Mouse (Mus musculus) lung, postnatal 0 days (tissue): ENCODE measurements around the gene Cnga1. TPM values are rescaled to one million over a fixed set of nuclear protein-coding genes. Genes with fewer than 3 reads are reported as not detected.
A peak's percentile ranks its signal among the peaks of the same experiment; 100 is the strongest.

Experiments
- ATAC-seq: fragments of 200-750 bp; cut with Nextera tagmentation; 2 replicates; pipeline ENCODE4 v1.8.0; 2017; ENCODE audit warnings: moderate library complexity
- DNase-seq: peaks from one replicate; pipeline ENCODE4 v3.0.0-alpha.2; 2016; ENCODE audit warnings: low spot score
- H3K27ac ChIP-seq: fragments of 300-500 bp; sonication (generic); 2 replicates; pipeline ENCODE4 v1.5.1; 2014; ENCODE audit warnings: antibody characterized with exemption, mild to moderate bottlenecking, low read length, mixed read lengths
- H3K27me3 ChIP-seq: fragments of 300-500 bp; sonication (generic); replicated peaks from 2 replicates; pipeline ENCODE4 v1.6.1; 2014; ENCODE audit warnings: low read length, mixed read lengths; ENCODE audit not compliant: insufficient read depth
- H3K36me3 ChIP-seq: fragments of 300-500 bp; sonication (generic); 2 replicates; pipeline ENCODE4 v1.6.1; 2014; ENCODE audit warnings: low read length, mixed read lengths; ENCODE audit not compliant: insufficient read depth
- H3K4me1 ChIP-seq: fragments of 300-500 bp; sonication (generic); 2 replicates; pipeline ENCODE4 v1.6.1; 2014; ENCODE audit warnings: antibody characterized with exemption, low read depth, low read length, mixed read lengths; ENCODE audit not compliant: insufficient read depth
- H3K4me2 ChIP-seq: fragments of 300-500 bp; sonication (generic); replicated peaks from 2 replicates; pipeline ENCODE4 v1.6.1; 2014; ENCODE audit warnings: low read depth, mild to moderate bottlenecking, low read length, moderate library complexity, mixed read lengths
- H3K4me3 ChIP-seq: fragments of 300-500 bp; sonication (generic); 2 replicates; pipeline ENCODE4 v1.5.1; 2014; ENCODE audit warnings: low read depth, low read length
- H3K9ac ChIP-seq: fragments of 300-500 bp; sonication (generic); replicated peaks from 2 replicates; pipeline ENCODE4 v1.6.1; 2014; ENCODE audit warnings: low read depth, mild to moderate bottlenecking
- H3K9me3 ChIP-seq: fragments of 300-500 bp; sonication (generic); 2 replicates; pipeline ENCODE4 v1.6.1; 2016; ENCODE audit warnings: low read length, mixed read lengths
- CTCF ChIP-seq: IDR thresholded peaks from 2 replicates; pipeline ENCODE4 v1.5.1; 2016; ENCODE audit warnings: antibody characterized with exemption, mild to moderate bottlenecking
- EP300 ChIP-seq: IDR thresholded peaks from 2 replicates; pipeline ENCODE4 v1.6.1; 2016; ENCODE audit warnings: antibody characterized with exemption, mild to moderate bottlenecking, control low read depth
- WGBS: fragments of 180-500 bp; shearing (Covaris S2); extraction: QIAGEN DNeasy Blood & Tissue Kit; methylation state at CpG from one replicate; pipeline ENCODE4 v1.1.7; 2014; 5-methylcytosine and 5-hydroxymethylcytosine counted together
- polyA plus RNA-seq: library from polyadenylated mRNA; unstranded; fragments of >200 nt; fragmentation: Nextera tagmentation; extraction: Ambion mirVana; gene quantifications from 2 replicates; pipeline ENCODE4 v1.2.1, GENCODE M21; 2015

Gene Cnga1
- polyA plus RNA-seq, 1 experiment from 2014 or later = not detected

DNA sequence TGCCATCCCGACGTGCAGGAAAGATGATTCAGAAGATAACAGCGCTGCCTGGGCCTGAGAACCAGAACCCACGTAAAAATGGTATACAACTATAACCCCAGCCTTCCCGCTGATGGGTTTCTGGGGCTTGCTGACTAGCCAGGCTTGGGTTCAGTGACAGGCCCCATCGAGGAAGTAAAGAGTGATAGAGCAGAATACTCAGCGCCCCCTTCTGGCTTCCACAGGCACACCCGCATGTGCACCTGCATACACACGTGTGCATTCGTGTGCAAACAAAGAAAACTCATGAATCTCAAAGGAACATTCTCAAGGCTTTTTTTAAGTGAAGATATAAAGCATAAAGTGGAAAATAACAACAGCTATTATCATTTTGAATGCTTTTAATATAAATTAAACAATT, 2.1 kb upstream of the Cnga1 start:
- TF ChIP-seq EP300 (no peak), CTCF (peak; percentile 41)
- no peak for ATAC-seq
- Histone ChIP-seq H3K9ac (no peak overlapping the region), H3K4me1 (no peaks in the 10 kb centered on the region), H3K27me3 (no peaks in the 10 kb centered on the region), H3K9me3 (no peaks in the 10 kb centered on the region), H3K27ac (no peak overlapping the region), H3K4me2 (no peak overlapping the region), H3K4me3 (no peak overlapping the region), H3K36me3 (no peaks in the 10 kb centered on the region)
- 33% methylated on average over 10 of the region's 10 CpGs for WGBS
- DNase-seq = no peak

DNA sequence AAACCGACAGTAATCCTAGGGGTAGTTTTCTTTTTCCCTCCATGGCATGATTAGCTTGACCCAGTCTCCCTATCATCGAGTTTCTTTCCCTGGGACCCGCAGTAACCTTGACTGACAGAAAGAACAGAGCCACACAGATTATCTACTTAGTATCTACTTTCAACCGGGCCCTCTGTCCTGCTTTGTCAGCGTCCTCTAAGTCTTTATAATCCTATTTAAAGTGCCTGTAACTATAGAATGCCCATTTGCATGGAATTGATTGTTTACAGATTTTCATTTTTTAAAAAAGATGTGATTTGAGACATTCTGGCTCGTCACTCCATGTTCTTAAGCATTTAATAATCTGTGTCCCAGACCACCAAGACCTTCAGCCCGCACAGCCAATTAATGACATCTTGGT, 420 bp downstream of the Cnga1 start:
- no peaks in the 10 kb centered on the region for H3K36me3 ChIP-seq
- no peak overlapping the region for H3K4me3 ChIP-seq
- H3K9ac ChIP-seq = no peak overlapping the region
- DNase-seq (no peak), ATAC-seq (no peak)
- H3K27me3 ChIP-seq = no peaks in the 10 kb centered on the region
- TF ChIP-seq EP300 (no peak), CTCF (no peak)
- no peaks in the 10 kb centered on the region for H3K4me1 ChIP-seq
- no peak overlapping the region for H3K27ac ChIP-seq
- 69% methylated on average over 7 of the region's 7 CpGs for WGBS
- no peak overlapping the region for H3K4me2 ChIP-seq
- no peaks in the 10 kb centered on the region for H3K9me3 ChIP-seq

DNA sequence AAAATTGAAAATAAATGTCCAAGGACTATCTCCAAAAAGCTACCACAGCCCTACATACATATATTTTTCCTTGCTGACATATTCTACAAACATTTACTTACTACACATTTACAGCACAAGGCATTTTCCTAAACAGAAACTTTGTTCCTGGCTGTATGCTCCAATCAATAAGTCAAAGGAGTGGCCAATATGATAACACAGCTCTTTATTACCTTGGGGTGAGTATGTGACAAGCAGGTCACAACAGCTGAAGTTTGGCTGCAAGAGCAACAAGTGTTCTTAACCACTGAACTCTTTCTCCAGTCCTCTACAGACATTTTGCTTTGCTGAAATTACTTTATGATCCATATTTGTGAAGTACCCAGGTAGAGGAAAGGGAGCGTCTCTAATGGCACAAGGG, 4.0 kb downstream of the Cnga1 start:
- WGBS = 88% methylated on average over 1 of the region's 1 CpGs

DNA sequence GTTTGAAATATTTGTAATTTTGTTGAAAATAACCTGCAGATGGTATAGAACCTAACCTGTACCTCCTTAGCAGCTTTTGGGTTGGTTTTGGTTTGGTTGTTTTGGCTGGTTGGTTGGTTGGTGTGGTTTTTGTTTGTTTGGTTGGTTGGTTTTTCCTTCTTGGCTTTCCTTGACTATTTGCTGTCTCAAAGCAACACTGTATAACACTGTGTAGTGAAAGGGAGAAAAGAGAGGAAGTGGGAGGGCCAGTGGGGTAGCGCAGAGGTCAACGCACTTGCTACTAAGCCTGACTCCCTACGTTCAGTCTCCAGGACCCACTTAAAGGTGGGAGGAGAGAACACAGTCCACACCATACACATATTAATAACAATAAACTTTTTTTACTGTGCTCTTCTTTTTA, 7.5 kb downstream of the Cnga1 start:
- Histone ChIP-seq H3K27me3 (no peaks in the 10 kb centered on the region), H3K27ac (no peak overlapping the region), H3K4me2 (no peak overlapping the region), H3K4me3 (no peak overlapping the region), H3K9me3 (no peaks in the 10 kb centered on the region), H3K9ac (no peak overlapping the region), H3K36me3 (no peaks in the 10 kb centered on the region), H3K4me1 (no peaks in the 10 kb centered on the region)
- TF ChIP-seq EP300 = no peak
- no peak for TF ChIP-seq CTCF
- DNase-seq = no peak
- ATAC-seq = peak; percentile 62
- WGBS = 58% methylated on average over 3 of the region's 3 CpGs

More for the DNA sequence above, 4.0 kb downstream of the Cnga1 start:
- no peak overlapping the region for H3K27ac ChIP-seq
- H3K4me3 ChIP-seq = no peak overlapping the region
- H3K9me3 ChIP-seq = no peaks in the 10 kb centered on the region
- H3K4me2 ChIP-seq = no peak overlapping the region
- TF ChIP-seq CTCF (no peak), EP300 (no peak)
- H3K36me3 ChIP-seq = no peaks in the 10 kb centered on the region
- no peak overlapping the region for H3K9ac ChIP-seq
- no peak for ATAC-seq
- no peaks in the 10 kb centered on the region for H3K27me3 ChIP-seq
- no peaks in the 10 kb centered on the region for H3K4me1 ChIP-seq
- no peak for DNase-seq

DNA sequence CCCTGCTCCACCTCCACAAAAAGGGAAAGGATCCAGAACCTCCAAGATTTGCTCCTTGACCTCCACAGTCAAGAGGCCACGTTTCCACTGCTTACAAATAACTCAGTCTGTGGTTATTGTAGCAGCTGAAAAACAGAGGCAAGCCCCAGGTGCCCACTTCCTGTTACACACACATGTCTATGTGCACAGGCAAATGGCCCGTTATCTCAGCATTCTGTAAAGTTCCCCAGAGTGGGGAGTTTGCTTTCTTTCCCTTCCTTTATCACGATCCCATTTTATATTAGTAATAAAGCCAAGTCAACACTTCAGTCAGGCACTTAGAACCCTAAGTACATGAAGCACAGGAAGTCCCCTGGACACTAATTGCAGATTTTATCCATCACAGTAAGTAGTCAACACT, 8.0 kb downstream of the Cnga1 start:
- Histone ChIP-seq H3K4me1 (no peaks in the 10 kb centered on the region), H3K4me3 (no peak overlapping the region), H3K27me3 (no peaks in the 10 kb centered on the region), H3K4me2 (no peak overlapping the region), H3K9ac (no peak overlapping the region), H3K36me3 (no peaks in the 10 kb centered on the region), H3K27ac (no peak overlapping the region), H3K9me3 (no peaks in the 10 kb centered on the region)
- WGBS = 31% methylated on average over 3 of the region's 3 CpGs
- DNase-seq = peak; percentile 58
- no peak for TF ChIP-seq EP300
- TF ChIP-seq CTCF = no peak
- peak; percentile 79 for ATAC-seq

DNA sequence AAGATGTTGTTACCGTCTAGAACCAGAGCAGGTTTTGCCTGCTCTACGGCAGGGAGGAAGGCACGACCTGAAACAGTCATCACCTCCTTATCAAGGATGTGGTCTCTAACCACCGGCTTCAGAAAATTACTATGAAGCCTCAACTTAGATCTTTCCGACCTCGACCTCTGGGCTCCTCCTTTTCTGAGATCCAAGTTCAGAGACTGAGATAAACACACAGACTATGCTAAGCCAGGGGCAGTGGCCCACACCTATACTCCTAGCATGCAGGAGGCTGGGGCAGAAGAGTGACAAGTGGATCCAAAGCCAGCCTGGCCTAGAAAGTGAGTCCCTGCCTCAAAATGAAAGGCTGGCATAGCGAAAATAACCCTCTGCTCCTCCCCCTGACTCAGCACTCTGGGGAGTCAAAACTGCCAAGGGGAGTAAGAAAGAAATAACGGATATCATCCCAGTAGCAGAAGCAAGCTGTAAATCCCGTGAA, 9.2 kb downstream of the Cnga1 start:
- TF ChIP-seq EP300 (no peak), CTCF (no peak)
- H3K36me3 ChIP-seq = no peaks in the 10 kb centered on the region
- no peak for DNase-seq
- no peak overlapping the region for H3K27ac ChIP-seq
- no peaks in the 10 kb centered on the region for H3K9me3 ChIP-seq
- H3K4me3 ChIP-seq = no peak overlapping the region
- ATAC-seq = no peak
- no peak overlapping the region for H3K4me2 ChIP-seq
- WGBS = 79% methylated on average over 9 of the region's 9 CpGs
- H3K9ac ChIP-seq = no peak overlapping the region
- no peaks in the 10 kb centered on the region for H3K4me1 ChIP-seq
- no peaks in the 10 kb centered on the region for H3K27me3 ChIP-seq

DNA sequence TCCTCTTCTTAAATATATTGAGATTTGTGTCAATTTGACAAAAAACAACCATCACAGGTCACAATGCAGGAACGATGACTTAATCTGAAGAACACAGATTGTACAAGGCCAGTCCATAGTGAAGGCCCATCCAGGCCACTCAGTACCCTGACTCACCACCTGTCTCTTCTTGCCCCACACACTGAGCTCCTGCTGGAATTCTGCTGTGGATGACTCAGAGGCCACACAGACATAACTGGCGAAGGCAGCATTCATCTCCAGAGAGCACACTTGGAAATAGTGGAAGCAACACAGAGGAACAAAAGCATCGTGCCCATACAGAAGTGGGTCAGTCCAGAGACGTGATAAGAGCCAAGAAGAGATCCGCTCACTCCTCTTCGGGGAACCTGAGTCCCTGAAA, 14.0 kb downstream of the Cnga1 start:
- no peak for ATAC-seq
- 79% methylated on average over 6 of the region's 6 CpGs for WGBS

More for the DNA sequence above, 14.0 kb downstream of the Cnga1 start:
- Histone ChIP-seq H3K27ac (no peak overlapping the region), H3K4me3 (no peak overlapping the region), H3K9ac (no peak overlapping the region), H3K4me1 (no peaks in the 10 kb centered on the region), H3K27me3 (no peaks in the 10 kb centered on the region), H3K9me3 (no peaks in the 10 kb centered on the region), H3K36me3 (no peaks in the 10 kb centered on the region), H3K4me2 (no peak overlapping the region)
- TF ChIP-seq EP300 (no peak), CTCF (no peak)
- DNase-seq = no peak
